Mouse (Mus musculus): ENCODE data around the gene Rnf225. TPM values are rescaled to one million over a fixed set of nuclear protein-coding genes. Genes with fewer than 3 reads are reported as not detected.

Gene Rnf225
- total RNA-seq, 2 experiments from 2014 or later: 0.59 to 0.60 TPM

DNA sequence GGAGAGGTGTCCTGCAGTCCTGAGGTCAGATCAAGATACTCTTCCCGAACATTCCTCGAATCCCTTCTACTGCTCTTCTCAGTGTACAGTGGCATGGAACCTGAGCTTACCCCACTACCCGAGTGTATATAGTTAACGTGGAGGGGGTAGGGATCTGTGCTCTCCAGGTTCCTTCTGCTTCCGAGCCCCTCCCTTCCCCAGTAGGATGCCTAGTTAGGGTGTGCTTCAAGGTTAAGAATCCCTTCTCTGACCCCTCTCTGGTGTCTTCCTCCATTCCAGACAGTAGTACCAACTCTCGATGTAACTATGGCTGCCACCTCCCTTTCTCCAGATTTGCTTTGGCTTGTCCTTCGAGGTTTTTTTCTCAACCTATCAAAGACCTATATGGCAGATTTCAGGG is 53.1 kb downstream of the Rnf225 start:
- no peak for DNase-seq (ENCODE audit: low spot score in 2 of 2)

Other genes with a start within 250 kb of the Rnf225 start
- not detected for gene Vmn2r55, start 242.4 kb upstream of the Rnf225 start, total RNA-seq (2021)
- gene Vmn2r56, start 192.4 kb upstream of the Rnf225 start, total RNA-seq (2021): not detected
- 10 to 100 TPM; 21.2 to 22.8 TPM for gene Zscan18, start 123.8 kb upstream of the Rnf225 start, total RNA-seq (2021)
- 10 to 100 TPM; 20.7 to 25.6 TPM for gene Zfp329, start 108.6 kb upstream of the Rnf225 start, total RNA-seq (2021)
- gene Zfp110, start 92.7 kb upstream of the Rnf225 start, total RNA-seq (2021): 10 to 100 TPM; 14.7 to 16.2 TPM
- 1 to 10 TPM; 6.2 to 7.4 TPM for gene Zfp128, start 46.2 kb upstream of the Rnf225 start, total RNA-seq (2021)
- gene Zscan22, start 29.6 kb upstream of the Rnf225 start, total RNA-seq (2021): 10 to 100 TPM; 15.7 to 16.2 TPM
- gene Rps5, start 5.1 kb upstream of the Rnf225 start, total RNA-seq (2021): 100 to 1,000 TPM; 402 to 450 TPM
- gene Zfp324, start 38.4 kb downstream of the Rnf225 start, total RNA-seq (2021): 1 to 10 TPM; 9.4 to 9.6 TPM
- gene Zfp446, start 50.4 kb downstream of the Rnf225 start, total RNA-seq (2021): 1 to 10 TPM; 7.9 to 8.1 TPM
- under 1 TPM in 1 of 2 experiments, not detected in 1; 0.28 TPM for gene Slc27a5, start 70.8 kb downstream of the Rnf225 start, total RNA-seq (2021)
- 100 to 1,000 TPM; 206 to 207 TPM for gene Trim28, start 71.7 kb downstream of the Rnf225 start, total RNA-seq (2021)
- gene Zbtb45, start 82.6 kb downstream of the Rnf225 start, total RNA-seq (2021): 10 to 100 TPM; 35.3 to 38.3 TPM
- 100 to 1,000 TPM; 132 to 156 TPM for gene Chmp2a, start 107.4 kb downstream of the Rnf225 start, total RNA-seq (2021)
- 100 to 1,000 TPM; 234 to 240 TPM for gene Ube2m, start 110.9 kb downstream of the Rnf225 start, total RNA-seq (2021)
- 10 to 100 TPM in 1 of 2 experiments, 1 to 10 TPM in 1; 9.4 to 10.0 TPM for gene Mzf1, start 127.3 kb downstream of the Rnf225 start, total RNA-seq (2021)
- not detected for gene Vmn1r85, start 167.8 kb downstream of the Rnf225 start, total RNA-seq (2021)
- not detected for gene Vmn1r86, start 192.5 kb downstream of the Rnf225 start, total RNA-seq (2021)
- gene Vmn1r87, start 212.7 kb downstream of the Rnf225 start, total RNA-seq (2021): not detected
- gene Vmn1r88, start 232.2 kb downstream of the Rnf225 start, total RNA-seq (2021): under 1 TPM; 0.05 to 0.14 TPM

Data from left cerebral cortex, adult 18-20 months (tissue).